Mouse (Mus musculus): ENCODE results near the gene Crebbp.
"Not testable (repeated sequence)": the region's sequence is repeated elsewhere in the genome, so short reads cannot be mapped to it uniquely, and the experiment has no call there.

Gene Crebbp

GRCm38 (mm10) chr16:4213799-4214551 is at the start of gene Crebbp:
Crebbp (minus strand) TSS chr16:4213997.
- in situ Hi-C loops (cut with MboI; ENCODE audit: unreplicated experiment in 2 of 2) = loop anchor here (5.0 to 10.0 kb wide), 6 partner anchors 142 to 472 kb away; partner anchors contain the start of genes Zfp263 (in 2 of the 2) and Zfp174 (in 1 of the 2)

GRCm38 (mm10) chr16:4263486-4263885 is 49.7 kb upstream of the Crebbp start:
- in situ Hi-C loops (cut with MboI; ENCODE audit: unreplicated experiment in 2 of 2) = no loop called here

- in situ Hi-C loops (cut with MboI; ENCODE audit: unreplicated experiment in 2 of 2) = no loop called here
Observed at GRCm38 (mm10) chr16:4257546-4257945, 43.7 kb upstream of the Crebbp start.

GRCm38 (mm10) chr16:4248791-4249190 is 35.0 kb upstream of the Crebbp start:
- in situ Hi-C loops (cut with MboI; ENCODE audit: unreplicated experiment in 2 of 2) = no loop called here

GRCm38 (mm10) chr16:4245241-4245640 is 31.4 kb upstream of the Crebbp start:
- in situ Hi-C loops (cut with MboI; ENCODE audit: unreplicated experiment in 2 of 2) = not testable (repeated sequence)

- in situ Hi-C loops (cut with MboI; ENCODE audit: unreplicated experiment in 2 of 2) = no loop called here
Observed at GRCm38 (mm10) chr16:4236131-4236530, 22.3 kb upstream of the Crebbp start.

- in situ Hi-C loops (cut with MboI; ENCODE audit: unreplicated experiment in 2 of 2) = no loop called here
Observed at GRCm38 (mm10) chr16:4235587-4235986, 21.8 kb upstream of the Crebbp start.

GRCm38 (mm10) chr16:4225841-4226240 is 12.0 kb upstream of the Crebbp start:
- in situ Hi-C loops (cut with MboI; ENCODE audit: unreplicated experiment in 2 of 2) = no loop called here

- in situ Hi-C loops (cut with MboI; ENCODE audit: unreplicated experiment in 2 of 2) = loop anchor here (5.0 to 10.0 kb wide), 6 partner anchors 142 to 472 kb away; partner anchors contain the start of genes Zfp263 (in 2 of the 2) and Zfp174 (in 1 of the 2)
Observed at GRCm38 (mm10) chr16:4214631-4215240, 939 bp upstream of the Crebbp start.

- in situ Hi-C loops (cut with MboI; ENCODE audit: unreplicated experiment in 2 of 2) = loop anchor here (5.0 to 10.0 kb wide), 6 partner anchors 141 to 471 kb away; partner anchors contain the start of genes Zfp263 (in 2 of the 2) and Zfp174 (in 1 of the 2)
Observed at GRCm38 (mm10) chr16:4212963-4213798, 616 bp downstream of the Crebbp start.

- in situ Hi-C loops (cut with MboI; ENCODE audit: unreplicated experiment in 2 of 2) = loop anchor here (5.0 to 10.0 kb wide), 6 partner anchors 140 to 470 kb away; partner anchors contain the start of genes Zfp263 (in 2 of the 2) and Zfp174 (in 1 of the 2)
Observed at GRCm38 (mm10) chr16:4212167-4212962, 1.4 kb downstream of the Crebbp start.

GRCm38 (mm10) chr16:4210290-4210689 is 3.5 kb downstream of the Crebbp start:
- in situ Hi-C loops (cut with MboI; ENCODE audit: unreplicated experiment in 2 of 2) = loop anchor here (5.0 to 10.0 kb wide), 6 partner anchors 138 to 468 kb away; partner anchors contain the start of genes Zfp263 (in 2 of the 2) and Zfp174 (in 1 of the 2)

GRCm38 (mm10) chr16:4203592-4203991 is 10.2 kb downstream of the Crebbp start:
- in situ Hi-C loops (cut with MboI; ENCODE audit: unreplicated experiment in 2 of 2) = no loop called here

- in situ Hi-C loops (cut with MboI; ENCODE audit: unreplicated experiment in 2 of 2) = no loop called here
Observed at GRCm38 (mm10) chr16:4199995-4200394, 13.8 kb downstream of the Crebbp start.

- in situ Hi-C loops (cut with MboI; ENCODE audit: unreplicated experiment in 2 of 2) = no loop called here
Observed at GRCm38 (mm10) chr16:4199566-4199965, 14.2 kb downstream of the Crebbp start.

GRCm38 (mm10) chr16:4198004-4198403 is 15.8 kb downstream of the Crebbp start:
- in situ Hi-C loops (cut with MboI; ENCODE audit: unreplicated experiment in 2 of 2) = no loop called here

GRCm38 (mm10) chr16:4190166-4190565 is 23.6 kb downstream of the Crebbp start:
- in situ Hi-C loops (cut with MboI; ENCODE audit: unreplicated experiment in 2 of 2) = no loop called here

- in situ Hi-C loops (cut with MboI; ENCODE audit: unreplicated experiment in 2 of 2) = no loop called here
Observed at GRCm38 (mm10) chr16:4175134-4175533, 38.7 kb downstream of the Crebbp start.

GRCm38 (mm10) chr16:4169530-4169929 is 44.3 kb downstream of the Crebbp start:
- in situ Hi-C loops (cut with MboI; ENCODE audit: unreplicated experiment in 2 of 2) = no loop called here

- in situ Hi-C loops (cut with MboI; ENCODE audit: unreplicated experiment in 2 of 2) = no loop called here
Observed at GRCm38 (mm10) chr16:4168476-4168875, 45.3 kb downstream of the Crebbp start.

Data from v-Abl transformed pro-B cells (cell line).